Mouse (Mus musculus): Measurements from ENCODE around the gene Iltifb.
"Not testable (repeated sequence)": the region's sequence is repeated elsewhere in the genome, so short reads cannot be mapped to it uniquely, and the experiment has no call there.

Gene Iltifb

DNA sequence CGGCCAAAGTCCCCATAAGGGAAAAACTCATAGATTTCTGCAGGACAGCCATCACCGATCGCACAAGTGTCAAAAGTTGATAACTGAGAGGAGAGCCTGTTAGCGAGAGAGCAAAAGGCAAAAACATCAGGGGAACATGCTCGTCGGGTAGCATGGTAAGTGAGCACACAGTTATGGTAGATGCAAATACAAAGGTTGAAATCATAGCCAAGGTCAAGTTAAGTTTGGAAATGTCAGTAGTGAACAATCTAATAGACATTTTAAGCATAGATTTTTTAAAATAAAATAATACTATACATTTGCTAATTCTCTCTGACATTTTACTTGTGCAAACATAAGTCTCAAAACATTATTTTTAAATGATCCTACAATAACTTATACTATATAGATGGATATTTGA is at the start of gene Iltifb:
Iltifb (minus strand) TSS at position 101 of the 400 bp plus-strand sequence.
- DNase-seq = no peak

DNA sequence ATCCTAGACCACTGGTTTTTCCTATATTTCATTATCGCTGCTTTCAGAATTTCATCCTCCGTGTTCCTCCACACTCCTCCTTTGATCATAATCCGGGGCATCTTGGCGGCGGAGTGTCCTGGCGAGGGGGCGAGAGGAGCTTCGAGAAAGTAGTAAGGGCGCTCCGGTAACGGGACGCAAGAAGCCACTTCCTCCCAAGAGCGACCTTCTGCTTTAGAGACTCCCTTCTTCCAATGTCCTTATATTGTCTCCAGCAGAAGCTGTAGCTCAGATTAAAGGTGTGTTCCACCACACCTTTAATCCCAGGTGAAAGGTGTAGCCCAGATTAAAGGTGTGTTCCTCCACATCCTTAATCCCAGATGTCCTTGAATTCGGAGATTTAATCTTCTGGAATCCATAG is 48.3 kb upstream of the Iltifb start, which contains the start of gene Gm9046:
Gm9046 (minus strand) TSS at position 101 of the 400 bp plus-strand sequence.
- not testable (repeated sequence) for DNase-seq

DNA sequence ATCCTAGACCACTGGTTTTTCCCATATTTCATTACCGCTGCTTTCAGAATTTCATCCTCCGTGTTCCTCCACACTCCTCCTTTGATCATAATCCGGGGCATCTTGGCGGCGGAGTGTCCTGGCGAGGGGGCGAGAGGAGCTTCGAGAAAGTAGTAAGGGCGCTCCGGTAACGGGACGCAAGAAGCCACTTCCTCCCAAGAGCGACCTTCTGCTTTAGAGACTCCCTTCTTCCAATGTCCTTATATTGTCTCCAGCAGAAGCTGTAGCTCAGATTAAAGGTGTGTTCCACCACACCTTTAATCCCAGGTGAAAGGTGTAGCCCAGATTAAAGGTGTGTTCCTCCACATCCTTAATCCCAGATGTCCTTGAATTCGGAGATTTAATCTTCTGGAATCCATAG is 42.9 kb upstream of the Iltifb start, which contains the start of gene Gm9045:
Gm9045 (minus strand) TSS at position 101 of the 400 bp plus-strand sequence.
- not testable (repeated sequence) for DNase-seq

DNA sequence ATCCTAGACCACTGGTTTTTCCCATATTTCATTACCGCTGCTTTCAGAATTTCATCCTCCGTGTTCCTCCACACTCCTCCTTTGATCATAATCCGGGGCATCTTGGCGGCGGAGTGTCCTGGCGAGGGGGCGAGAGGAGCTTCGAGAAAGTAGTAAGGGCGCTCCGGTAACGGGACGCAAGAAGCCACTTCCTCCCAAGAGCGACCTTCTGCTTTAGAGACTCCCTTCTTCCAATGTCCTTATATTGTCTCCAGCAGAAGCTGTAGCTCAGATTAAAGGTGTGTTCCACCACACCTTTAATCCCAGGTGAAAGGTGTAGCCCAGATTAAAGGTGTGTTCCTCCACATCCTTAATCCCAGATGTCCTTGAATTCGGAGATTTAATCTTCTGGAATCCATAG is 37.5 kb upstream of the Iltifb start, which contains the start of gene Gm9044:
Gm9044 (minus strand) TSS at position 101 of the 400 bp plus-strand sequence.
- not testable (repeated sequence) for DNase-seq

DNA sequence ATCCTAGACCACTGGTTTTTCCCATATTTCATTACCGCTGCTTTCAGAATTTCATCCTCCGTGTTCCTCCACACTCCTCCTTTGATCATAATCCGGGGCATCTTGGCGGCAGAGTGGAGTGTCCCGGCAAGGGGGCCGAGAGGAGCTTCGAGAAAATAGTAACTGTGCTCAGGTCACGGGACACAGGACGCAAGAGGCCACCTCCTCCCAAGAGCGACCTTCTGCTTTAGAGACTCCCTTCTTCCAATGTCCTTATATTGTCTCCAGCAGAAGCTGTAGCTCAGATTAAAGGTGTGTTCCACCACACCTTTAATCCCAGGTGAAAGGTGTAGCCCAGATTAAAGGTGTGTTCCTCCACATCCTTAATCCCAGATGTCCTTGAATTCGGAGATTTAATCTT is 32.0 kb upstream of the Iltifb start, which contains the start of gene Gm9040:
Gm9040 (minus strand) TSS at position 101 of the 400 bp plus-strand sequence.
- DNase-seq = not testable (repeated sequence)

DNA sequence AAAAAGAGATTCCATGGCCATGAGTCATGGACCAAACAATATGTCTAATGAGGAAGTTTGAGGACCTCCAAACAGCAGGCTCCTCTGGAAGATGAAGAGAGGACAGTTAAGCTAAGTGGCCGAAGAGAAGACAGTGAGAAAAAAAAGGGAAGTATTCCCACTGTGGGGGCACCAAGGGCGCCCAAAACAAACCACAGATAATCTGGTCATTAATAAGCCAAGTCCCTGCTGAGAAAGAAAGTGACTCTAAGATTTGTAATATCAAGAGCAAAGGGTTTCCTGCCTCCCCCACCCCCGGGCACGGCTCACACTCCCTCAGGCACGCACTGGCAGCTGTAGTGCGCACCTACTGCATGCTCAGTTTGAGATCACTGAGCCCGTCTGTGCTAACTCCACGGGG is 24.2 kb upstream of the Iltifb start:
- DNase-seq = no peak

DNA sequence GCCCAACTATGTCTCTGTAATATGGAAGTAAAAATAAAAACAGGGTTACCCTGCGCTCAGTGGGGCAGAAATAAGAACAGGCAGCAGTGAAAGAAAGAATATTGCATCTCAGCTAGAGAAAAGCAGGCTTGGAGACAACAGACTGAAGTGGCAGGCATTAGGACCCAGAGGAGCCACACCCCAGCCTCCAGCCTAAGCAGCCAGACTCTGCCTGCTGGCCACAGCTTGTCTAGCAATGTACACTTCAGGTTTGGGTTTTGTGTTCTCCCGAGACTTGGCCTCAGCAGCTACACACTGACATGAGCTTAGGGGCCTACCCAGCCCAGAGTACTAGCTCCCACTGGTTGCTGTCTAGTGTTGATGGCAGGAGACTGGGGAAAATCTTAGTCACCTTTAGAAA is 7.3 kb upstream of the Iltifb start:
- not testable (repeated sequence) for DNase-seq

DNA sequence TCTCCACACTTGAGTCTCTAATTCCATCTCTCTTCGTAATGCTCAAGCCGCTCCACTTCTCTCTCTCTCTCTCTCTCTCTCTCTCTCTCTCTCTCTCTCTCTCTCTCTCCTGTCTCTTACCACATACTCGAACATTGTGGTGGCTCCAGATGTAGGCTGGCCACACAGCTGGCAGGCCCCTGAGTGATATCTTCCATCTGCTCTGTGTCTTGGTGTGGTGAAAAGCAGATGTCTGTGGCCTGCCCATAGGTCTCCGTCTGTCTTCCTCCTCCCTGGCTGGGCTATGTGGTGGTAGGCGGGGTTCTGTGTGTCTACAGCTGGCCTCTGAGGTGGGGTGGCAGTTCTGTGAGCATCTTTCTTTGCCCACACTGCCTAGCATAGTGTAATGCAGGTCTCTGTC is 11.8 kb downstream of the Iltifb start:
- not testable (repeated sequence) for DNase-seq

DNA sequence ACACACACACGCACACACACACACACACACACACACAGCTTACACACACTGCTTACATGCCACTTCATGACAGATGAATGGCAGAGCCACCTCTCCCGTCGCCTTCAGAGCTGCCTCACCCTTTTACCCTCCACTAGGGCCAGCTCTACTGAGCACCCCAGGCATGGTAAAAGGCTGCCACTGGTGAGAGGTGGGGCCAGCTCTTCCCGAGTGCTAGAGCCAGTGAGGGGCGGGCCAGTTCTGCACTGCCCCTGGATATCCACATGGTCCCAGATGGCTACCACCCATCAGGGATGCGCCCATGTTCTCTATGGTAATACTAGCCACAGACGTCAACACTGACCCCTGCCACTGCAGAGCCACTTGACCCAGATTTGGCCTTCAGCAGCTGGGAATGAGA is 12.3 kb downstream of the Iltifb start:
- not testable (repeated sequence) for DNase-seq

DNA sequence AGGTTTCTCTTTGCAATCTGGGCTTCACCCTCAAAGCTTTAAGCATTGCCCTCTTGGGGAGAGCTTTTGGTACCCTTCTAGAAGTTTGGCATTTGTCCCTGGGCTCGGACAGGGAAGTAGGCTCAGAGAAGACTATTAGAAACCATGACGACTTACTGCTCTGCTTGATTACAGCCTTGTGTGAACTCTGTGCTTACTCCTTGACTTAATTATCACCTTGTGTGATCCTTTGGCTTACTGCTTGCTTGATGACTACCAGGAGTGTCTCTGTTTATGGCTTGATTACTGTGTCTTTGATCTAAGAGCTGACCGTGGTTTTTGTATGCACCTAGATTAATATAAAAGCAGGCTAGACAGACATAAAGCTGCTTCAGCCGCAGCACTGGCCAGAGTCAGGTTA is 16.8 kb downstream of the Iltifb start:
- not testable (repeated sequence) for DNase-seq

DNA sequence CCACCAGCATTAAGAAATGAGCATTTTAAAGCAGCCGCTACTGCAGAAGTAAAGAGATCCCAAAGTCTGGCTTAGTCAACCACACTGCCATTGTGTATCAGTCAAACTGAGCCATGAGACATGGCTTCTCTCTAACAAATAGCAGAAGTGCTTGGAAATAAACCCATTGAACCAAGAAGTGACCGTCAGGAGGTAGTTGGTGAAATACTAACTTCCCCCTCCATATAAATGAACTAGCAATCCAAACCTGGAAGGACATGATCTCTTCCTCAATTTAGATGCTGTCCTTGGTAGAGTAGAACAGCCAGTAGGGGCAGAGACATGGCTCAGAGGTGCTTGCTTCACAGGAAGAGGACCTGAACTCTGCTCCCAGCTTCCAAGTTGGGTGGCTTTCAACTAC is 23.4 kb downstream of the Iltifb start:
- not testable (repeated sequence) for DNase-seq

DNA sequence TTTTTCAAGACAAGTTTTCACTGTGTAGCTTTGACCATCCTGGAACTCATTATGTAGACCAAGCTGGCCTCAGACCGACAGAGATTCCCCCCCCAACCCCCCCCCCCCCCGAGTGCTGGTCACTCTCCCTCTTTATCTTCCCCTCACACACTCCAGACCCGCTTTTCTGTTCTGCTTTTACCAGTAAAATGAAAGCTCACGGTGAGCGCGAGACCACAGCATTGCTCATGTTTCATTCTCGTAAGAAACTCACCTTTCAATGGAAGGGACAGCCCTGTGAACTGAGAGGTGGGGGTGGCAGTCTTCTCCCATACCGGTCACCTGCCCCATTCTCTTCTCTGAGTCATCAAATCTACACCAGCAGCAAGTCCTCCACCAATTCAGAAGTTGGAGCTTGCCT is 26.0 kb downstream of the Iltifb start:
- not testable (repeated sequence) for DNase-seq

DNA sequence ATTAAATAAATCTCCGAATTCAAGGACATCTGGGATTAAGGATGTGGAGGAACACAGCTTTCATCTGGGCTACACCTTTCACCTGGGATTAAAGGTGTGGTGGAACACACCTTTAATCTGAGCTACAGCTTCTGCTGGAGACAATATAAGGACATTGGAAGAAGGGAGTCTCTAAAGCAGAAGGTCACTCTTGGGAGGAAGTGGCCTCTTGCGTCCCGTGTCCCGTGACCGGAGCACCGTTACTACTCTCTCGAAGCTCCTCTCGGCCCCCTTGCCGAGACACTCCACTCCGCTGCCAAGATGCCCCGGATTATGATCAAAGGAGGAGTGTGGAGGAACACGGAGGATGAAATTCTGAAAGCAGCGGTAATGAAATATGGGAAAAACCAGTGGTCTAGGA is 36.5 kb downstream of the Iltifb start, which contains the start of gene Gm32802:
Gm32802 (plus strand) TSS at position 301 of the 400 bp plus-strand sequence.
- DNase-seq = not testable (repeated sequence)

DNA sequence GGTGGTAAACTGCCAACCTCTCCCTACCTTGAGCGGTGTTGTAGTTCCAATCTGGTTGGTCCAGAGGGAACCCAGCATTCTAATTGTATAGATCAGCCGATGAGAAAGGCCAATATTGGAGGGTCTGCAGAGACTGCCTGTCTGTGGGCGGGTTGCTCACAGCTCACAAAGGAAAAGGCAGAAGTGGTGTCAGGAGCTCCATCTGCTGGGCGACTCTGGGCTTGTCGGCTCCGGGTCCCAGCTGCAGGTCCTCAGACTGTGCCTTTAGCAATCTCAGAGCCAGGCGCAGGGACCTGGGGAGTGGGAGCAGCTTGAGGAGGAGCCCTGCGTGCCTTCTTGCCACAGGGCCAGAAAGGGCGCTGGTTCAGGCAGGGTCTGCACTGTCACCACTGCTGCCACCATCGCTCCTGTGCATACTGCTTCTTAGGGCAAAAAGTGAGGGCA is 44.0 kb downstream of the Iltifb start:
- peak in 1 of 2 experiments; percentile 3 for DNase-seq

DNA sequence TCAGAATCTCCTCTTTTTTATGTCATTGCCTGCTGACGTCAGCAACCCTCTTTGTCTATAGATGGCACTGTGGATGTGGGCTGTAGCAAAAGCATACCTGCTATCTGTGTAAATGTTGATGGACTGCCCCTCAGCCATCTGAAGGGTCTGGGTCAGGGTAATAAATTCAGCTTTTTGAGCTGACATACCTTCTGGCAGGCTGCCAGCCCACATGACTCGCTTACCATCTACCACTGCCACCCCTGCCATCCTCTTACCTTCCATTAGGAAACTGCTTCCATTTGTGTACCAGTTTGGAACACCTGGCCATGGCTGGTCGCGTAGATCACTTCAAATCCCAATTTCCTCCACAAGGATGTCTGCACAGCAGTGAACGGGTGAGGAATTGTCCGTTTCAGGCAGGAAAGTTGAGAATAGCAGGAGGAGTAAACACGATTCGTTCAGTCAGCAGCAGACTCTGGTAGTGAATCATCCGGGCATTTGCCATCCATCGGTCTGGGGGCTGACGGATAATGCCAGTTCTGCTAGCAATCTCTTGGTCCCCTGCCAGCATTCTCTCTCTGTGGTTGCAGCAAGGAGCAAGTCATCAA is 45.7 kb downstream of the Iltifb start:
- DNase-seq = not testable (repeated sequence)

DNA sequence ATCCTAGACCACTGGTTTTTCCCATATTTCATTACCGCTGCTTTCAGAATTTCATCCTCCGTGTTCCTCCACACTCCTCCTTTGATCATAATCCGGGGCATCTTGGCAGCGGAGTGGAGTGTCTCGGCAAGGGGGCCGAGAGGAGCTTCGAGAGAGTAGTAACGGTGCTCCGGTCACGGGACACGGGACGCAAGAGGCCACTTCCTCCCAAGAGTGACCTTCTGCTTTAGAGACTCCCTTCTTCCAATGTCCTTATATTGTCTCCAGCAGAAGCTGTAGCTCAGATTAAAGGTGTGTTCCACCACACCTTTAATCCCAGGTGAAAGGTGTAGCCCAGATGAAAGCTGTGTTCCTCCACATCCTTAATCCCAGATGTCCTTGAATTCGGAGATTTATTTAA is 54.2 kb downstream of the Iltifb start, which contains the start of gene Gm32717:
Gm32717 (minus strand) TSS at position 101 of the 400 bp plus-strand sequence.
- DNase-seq = not testable (repeated sequence)
